Mouse (Mus musculus) kidney, adult 2 months (tissue): ENCODE results near the gene Ap3s2. TPM values are rescaled to one million over a fixed set of nuclear protein-coding genes. Genes with fewer than 3 reads are reported as not detected.

Source experiments
- DNase-seq: peaks from one replicate; pipeline ENCODE4 v3.0.0; 2021
- H3K27ac ChIP-seq: fragments of 200-500 bp; 2 replicates; pipeline ENCODE4 v1.5.1; 2012; ENCODE audit warnings: low read depth, low read length, control low read depth, inconsistent platforms; ENCODE audit not compliant: insufficient read depth
- H3K27me3 ChIP-seq: fragments of 200-500 bp; replicated peaks from 2 replicates; pipeline ENCODE4 v1.6.1; 2012; ENCODE audit warnings: mild to moderate bottlenecking, moderate library complexity, low read length, inconsistent platforms; ENCODE audit not compliant: control insufficient read depth, insufficient read depth
- H3K36me3 ChIP-seq: fragments of 200-500 bp; 2 replicates; pipeline ENCODE4 v1.6.1; 2012; ENCODE audit warnings: mild to moderate bottlenecking, moderate library complexity, low read length, inconsistent platforms; ENCODE audit not compliant: control insufficient read depth, insufficient read depth
- H3K4me1 ChIP-seq: fragments of 200-500 bp; 2 replicates; pipeline ENCODE4 v1.6.1; 2011; ENCODE audit warnings: low read length; ENCODE audit not compliant: control insufficient read depth, insufficient read depth
- H3K4me3 ChIP-seq: fragments of 200-500 bp; 2 replicates; pipeline ENCODE4 v1.5.1; 2011; ENCODE audit warnings: mild to moderate bottlenecking, low read depth, low read length, control low read depth; ENCODE audit not compliant: insufficient read depth
- CTCF ChIP-seq: fragments of 200-500 bp; conservative IDR thresholded peaks from 2 replicates; pipeline ENCODE4 v1.5.1; 2011; ENCODE audit warnings: low read depth, mild to moderate bottlenecking, control low read depth, low read length, moderate library complexity, mixed read lengths; ENCODE audit not compliant: insufficient read depth, insufficient read length
- POLR2A ChIP-seq: fragments of 200-500 bp; IDR thresholded peaks from one replicate; pipeline ENCODE4 v1.6.1; 2011; ENCODE audit warnings: low read depth, low read length, control low read depth
- WGBS: fragments of 180-500 bp; shearing (Covaris S2); methylation state at CpG from one replicate; pipeline ENCODE4 v1.1.7; 2018; 5-methylcytosine and 5-hydroxymethylcytosine counted together
- polyA plus RNA-seq: library from polyadenylated mRNA; depleted of rRNA; stranded (reverse); fragments of >200 nt; gene quantifications from 2 replicates; pipeline ENCODE4 v1.2.3, GENCODE M21; 2012

Gene Ap3s2
- polyA plus RNA-seq, 1 experiment = 18.0 TPM

DNA sequence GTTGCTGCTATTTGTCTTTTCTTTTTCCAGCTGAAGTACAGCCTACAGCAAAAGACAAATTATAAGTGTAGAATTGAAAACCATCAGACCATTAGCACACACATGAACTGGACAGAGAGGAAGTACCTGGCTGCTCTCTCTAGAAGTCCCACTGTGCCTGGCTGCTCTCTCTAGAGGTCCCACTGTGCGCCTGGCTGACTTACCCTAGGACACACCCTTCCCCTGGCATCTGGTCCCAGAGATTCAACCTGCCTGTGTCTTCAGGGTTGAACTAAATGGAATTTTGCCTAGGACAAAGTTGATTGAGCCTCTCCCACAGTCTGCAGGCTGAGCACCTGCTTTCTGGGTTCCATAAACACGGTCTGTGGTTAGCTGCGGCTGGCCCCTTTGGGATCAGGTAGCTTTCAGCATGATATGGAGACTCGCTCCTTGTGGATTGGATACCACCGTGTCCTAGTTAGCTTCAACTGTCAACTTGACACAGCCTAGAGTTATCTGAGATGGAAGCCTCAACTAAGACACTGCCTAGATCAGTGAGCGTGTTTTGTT is 48.6 kb downstream of the Ap3s2 start:
- H3K4me3 ChIP-seq = no peak overlapping the region
- no peak for TF ChIP-seq CTCF
- no peak for TF ChIP-seq POLR2A
- no peaks in the 10 kb centered on the region for H3K36me3 ChIP-seq
- no peak overlapping the region for H3K27ac ChIP-seq
- no peaks in the 10 kb centered on the region for H3K4me1 ChIP-seq
- H3K27me3 ChIP-seq = no peaks in the 10 kb centered on the region
- DNase-seq = no peak
- WGBS = 82% methylated on average over 6 of the region's 6 CpGs

DNA sequence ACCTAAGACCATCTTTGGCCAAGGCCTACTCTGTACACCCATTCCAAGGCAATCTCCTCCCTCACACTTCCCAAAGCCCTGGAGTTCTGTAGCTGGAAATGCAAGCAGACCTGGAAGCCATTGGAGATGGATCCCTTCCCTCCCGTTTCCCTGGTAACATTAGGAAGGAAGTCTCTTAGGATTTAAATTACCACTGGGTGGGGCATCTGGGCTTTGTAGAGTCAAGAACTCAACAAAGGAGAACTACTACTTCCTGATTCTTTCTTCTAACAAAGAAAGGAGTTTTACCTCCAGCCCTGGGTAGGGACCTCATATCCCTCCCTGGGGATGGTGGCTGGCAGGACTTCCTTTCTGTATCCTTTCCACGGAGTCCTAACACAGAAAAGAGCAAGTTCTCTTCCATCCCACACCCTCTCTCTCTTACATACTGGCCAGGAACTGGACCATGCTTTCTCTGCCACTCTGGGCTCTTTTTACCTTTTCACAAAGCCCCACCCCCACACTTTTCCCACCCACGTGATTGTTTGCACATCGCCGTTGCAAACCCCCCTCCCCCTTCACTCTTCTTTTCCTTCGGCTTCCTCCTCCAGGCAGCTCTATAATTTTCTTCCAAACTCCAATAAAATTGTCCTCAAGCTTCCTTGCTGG is 51.3 kb downstream of the Ap3s2 start:
- 56% methylated on average over 6 of the region's 6 CpGs for WGBS
- H3K36me3 ChIP-seq = no peaks in the 10 kb centered on the region
- H3K27me3 ChIP-seq = no peaks in the 10 kb centered on the region
- no peak for TF ChIP-seq POLR2A
- TF ChIP-seq CTCF = no peak
- no peak for DNase-seq
- no peak overlapping the region for H3K27ac ChIP-seq
- no peaks in the 10 kb centered on the region for H3K4me1 ChIP-seq
- no peak overlapping the region for H3K4me3 ChIP-seq

DNA sequence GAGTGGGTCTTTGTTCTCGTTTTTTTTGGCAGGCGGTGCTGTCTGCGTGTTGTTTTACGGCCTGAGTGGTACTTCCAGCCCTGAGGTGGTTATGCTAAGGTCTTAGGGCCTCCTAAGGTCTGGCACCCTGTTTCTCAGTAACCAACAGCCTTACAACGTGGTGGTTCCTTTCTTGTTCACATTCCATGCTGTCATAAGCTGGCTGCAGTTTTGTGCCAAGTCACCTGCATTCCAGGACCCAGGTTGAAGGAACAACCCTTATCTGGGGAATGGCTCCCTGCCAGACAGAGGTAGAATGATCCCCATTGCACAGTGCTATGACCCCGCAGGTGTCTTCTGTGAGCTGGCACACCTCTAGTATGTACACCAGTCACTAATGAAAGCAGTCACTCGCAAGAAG is 52.0 kb downstream of the Ap3s2 start:
- DNase-seq = peak; percentile 50
- Histone ChIP-seq H3K36me3 (no peaks in the 10 kb centered on the region), H3K4me1 (no peaks in the 10 kb centered on the region), H3K27me3 (no peaks in the 10 kb centered on the region), H3K4me3 (no peak overlapping the region), H3K27ac (no peak overlapping the region)
- 60% methylated on average over 7 of the region's 7 CpGs for WGBS
- TF ChIP-seq CTCF = no peak

DNA sequence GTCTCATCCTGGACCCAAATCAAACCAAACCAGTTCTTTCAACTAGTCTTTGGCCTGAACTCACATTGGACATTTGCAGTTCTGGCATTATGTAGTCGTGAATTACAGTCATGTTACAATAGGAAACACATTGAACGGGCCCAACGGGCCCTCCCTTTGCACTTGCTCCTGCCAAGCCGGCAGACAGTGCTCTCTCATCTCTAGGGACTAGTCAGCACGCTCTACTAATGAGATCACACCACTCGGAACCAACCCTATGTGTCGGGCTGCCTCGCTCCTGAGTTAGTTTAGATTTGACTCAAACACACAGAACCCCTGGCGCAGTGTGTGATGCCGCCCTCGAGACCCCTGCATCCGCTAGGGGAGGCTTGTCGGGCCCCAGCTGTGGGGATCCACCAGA is 52.6 kb downstream of the Ap3s2 start:
- Histone ChIP-seq H3K27me3 (no peaks in the 10 kb centered on the region), H3K27ac (no peak overlapping the region), H3K4me1 (no peaks in the 10 kb centered on the region), H3K36me3 (no peaks in the 10 kb centered on the region), H3K4me3 (no peak overlapping the region)
- DNase-seq = no peak
- no peak for TF ChIP-seq CTCF
- TF ChIP-seq POLR2A = no peak
- WGBS = 76% methylated on average over 13 of the region's 13 CpGs

DNA sequence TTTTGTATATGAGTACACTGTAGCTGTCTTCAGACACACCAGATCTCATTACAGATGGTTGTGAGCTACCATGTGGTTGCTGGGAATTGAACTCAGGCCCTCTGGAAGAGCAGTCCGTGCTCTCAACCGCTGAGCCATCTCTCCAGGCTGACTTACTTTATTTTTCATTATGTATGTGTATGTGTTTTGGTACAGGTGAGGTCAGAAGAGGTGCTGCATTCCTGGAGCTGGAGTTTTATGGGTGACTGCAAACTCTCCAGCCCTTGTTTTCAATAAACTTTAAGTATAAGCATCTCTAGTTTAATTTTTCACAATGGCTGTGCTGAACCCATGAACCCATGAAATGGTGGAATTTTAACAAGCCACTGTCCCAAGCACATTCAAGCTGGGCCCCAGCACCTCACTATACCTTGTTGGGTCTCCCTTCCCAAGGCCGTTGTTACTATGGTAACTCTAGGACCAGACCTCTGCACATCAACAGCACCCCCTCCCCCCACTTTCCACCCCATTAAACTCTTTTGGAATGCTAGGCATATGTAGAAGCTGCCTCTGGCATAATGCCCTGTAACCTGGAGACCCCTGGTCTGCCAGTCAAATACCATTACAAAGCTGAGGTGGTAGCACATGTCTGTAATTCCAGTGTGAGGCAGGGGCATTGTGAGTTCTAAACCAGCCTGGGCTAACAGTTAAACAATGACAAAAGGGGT is 54.0 kb downstream of the Ap3s2 start:
- no peak overlapping the region for H3K27ac ChIP-seq

DNA sequence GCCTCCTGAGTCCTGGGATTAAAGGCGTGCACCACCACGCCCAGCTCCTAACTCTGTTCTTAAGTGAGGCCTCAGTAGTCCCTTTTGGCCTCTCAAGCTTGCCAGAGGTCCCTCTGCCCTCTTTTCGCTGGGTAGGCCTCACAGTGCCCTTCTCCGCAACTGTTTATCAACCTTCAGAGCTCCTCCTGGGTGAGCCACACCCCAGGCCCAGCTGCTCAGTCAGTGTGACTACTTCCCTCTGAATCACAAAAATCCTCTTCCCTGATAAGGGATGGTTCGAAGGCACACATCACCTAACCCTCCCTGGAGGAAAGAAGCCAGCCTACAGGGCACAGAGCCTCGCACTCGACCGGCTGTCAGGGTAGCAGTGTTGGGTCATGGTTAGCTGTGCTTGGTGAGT is 58.7 kb downstream of the Ap3s2 start:
- Histone ChIP-seq H3K4me3 (no peak overlapping the region), H3K27ac (no peak overlapping the region), H3K36me3 (no peaks in the 10 kb centered on the region), H3K27me3 (no peaks in the 10 kb centered on the region), H3K4me1 (no peaks in the 10 kb centered on the region)
- DNase-seq = no peak
- 96% methylated on average over 8 of the region's 8 CpGs for WGBS
- no peak for TF ChIP-seq CTCF
- no peak for TF ChIP-seq POLR2A

More for the DNA sequence above, 54.0 kb downstream of the Ap3s2 start:
- Histone ChIP-seq H3K36me3 (no peaks in the 10 kb centered on the region), H3K4me1 (no peaks in the 10 kb centered on the region), H3K27me3 (no peaks in the 10 kb centered on the region), H3K4me3 (no peak overlapping the region)
- 43% methylated on average over 3 of the region's 3 CpGs for WGBS
- TF ChIP-seq POLR2A = no peak
- no peak for TF ChIP-seq CTCF
- DNase-seq = peak; percentile 47

DNA sequence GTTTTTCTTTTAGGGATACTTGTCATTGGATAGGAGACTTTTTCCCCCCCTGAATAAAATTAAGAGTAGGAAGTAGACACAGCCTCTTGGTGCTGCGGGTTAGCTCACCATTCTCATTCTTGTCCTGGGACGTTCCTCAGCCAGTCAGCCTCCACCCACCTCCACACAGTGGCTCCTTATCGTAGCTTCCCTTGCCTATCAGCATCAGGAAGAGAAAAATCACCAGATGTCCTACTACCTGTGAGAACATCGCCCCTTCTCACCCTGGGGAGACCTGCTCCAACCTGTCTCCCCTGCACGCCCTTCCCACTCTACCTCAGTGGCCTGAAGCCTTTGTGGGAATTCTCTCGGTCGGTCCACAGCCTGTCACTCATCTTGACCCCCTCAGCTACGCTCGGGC is 59.6 kb downstream of the Ap3s2 start, which contains the start of gene Anpep:
TSS of gene Anpep (minus strand) at position 249 of the 400 bp plus-strand sequence.
- Histone ChIP-seq H3K27me3 (no peaks in the 10 kb centered on the region), H3K4me3 (no peak within 1 kb of the TSS), H3K4me1 (no peaks in the 10 kb centered on the region), H3K36me3 (no peaks in the 10 kb centered on the region), H3K27ac (no peak within 1 kb of the TSS)
- TF ChIP-seq POLR2A (no peak), CTCF (no peak)
- 84% methylated on average over 9 of the region's 9 CpGs for WGBS
- no peak for DNase-seq
